Mouse (Mus musculus) megakaryocyte, embryonic 14.5 days (primary cell): ENCODE measurements around the gene Zdhhc11.

Experiments used
- FLI1 ChIP-seq: IDR thresholded peaks from 2 replicates; pipeline ENCODE4 v1.6.1; 2012; ENCODE audit warnings: low read length, inconsistent platforms, mixed read lengths
- GATA1 ChIP-seq: IDR thresholded peaks from 3 replicates; pipeline ENCODE4 v1.6.1; 2012; ENCODE audit warnings: mixed read lengths, low read length, inconsistent platforms, borderline replicate concordance

DNA sequence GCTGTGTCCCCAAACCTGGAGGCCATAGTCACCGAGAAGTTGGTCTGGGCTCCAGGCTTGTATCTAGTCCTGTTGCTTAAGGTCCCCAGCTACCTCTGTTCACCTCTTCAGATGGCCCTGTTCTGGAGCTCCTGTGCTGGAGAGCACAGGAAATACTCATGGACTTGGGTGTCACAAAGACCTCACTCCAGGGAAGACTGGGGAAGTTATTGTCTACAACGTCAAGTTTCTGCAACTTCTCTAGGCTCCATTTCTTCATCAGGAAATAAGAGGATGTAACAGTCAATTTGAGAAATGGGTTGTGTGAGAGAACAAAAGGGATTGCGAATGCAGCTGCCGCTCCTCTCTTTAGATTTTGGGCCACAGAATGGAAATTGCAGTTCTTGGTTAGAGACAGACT, 32.8 kb downstream of the Zdhhc11 start:
- TF ChIP-seq GATA1 (no peak), FLI1 (no peak)
